Mouse (Mus musculus): ENCODE measurements around the gene Nup107. TPM values are rescaled to one million over a fixed set of nuclear protein-coding genes. Genes with fewer than 3 reads are reported as not detected.
"Not testable (repeated sequence)": the region's sequence is repeated elsewhere in the genome, so short reads cannot be mapped to it uniquely, and the experiment has no call there.

The Nup107 gene
- polyA plus RNA-seq, 1 experiment, result 12.8 TPM

DNA sequence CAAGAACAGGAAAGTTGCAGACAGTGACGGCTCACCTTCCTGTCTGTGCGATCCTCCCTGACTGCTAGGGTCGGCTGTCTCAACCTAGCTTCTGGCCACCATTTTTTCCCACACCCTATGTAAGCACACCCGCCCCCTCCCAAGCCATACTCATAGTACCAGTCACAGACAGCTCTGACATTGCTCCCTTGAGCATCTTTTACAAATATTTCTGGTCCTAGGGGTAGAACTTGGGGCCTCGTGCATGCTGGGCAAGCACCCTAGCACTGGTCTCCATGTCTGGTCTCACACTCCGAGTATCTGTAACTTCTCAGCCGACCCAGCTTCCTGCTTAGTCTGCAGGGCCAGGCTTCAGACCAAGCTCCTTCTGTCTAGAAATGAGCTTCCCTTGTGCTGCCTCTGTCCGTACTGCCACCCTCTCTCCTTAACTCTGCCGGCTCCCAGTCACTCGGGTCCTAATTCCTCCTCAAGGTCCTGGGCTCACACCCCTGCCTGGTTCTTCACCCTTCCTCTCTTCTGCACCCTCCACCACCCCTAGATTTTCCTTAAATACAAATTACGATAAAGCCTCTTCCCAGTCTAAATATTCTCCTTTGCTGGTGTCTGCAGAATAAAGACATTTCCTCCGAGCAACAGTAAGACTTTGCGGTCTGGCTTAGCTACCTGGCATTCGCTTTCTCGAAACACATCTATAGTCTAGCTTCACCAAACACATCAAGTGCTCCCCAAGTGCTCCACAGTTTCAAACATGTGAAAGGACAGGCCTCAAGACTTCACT is 50.6 kb downstream of the Nup107 start:
- Histone ChIP-seq H3K27ac (ENCODE audit: insufficient read depth, low read length) (no peak overlapping the region), H3K4me3 (ENCODE audit: insufficient read depth, low read length) (no peak overlapping the region), H3K4me1 (ENCODE audit: control insufficient read depth, insufficient read depth, low read length) (0 out of 2 replicates have a peak, but pooled peaks cover 1% of the 10 kb centered on the region)
- TF ChIP-seq POLR2A (IDR thresholded peaks at IDR 0.05; ENCODE audit: extremely low read depth, insufficient read depth, low read length), result no peak

DNA sequence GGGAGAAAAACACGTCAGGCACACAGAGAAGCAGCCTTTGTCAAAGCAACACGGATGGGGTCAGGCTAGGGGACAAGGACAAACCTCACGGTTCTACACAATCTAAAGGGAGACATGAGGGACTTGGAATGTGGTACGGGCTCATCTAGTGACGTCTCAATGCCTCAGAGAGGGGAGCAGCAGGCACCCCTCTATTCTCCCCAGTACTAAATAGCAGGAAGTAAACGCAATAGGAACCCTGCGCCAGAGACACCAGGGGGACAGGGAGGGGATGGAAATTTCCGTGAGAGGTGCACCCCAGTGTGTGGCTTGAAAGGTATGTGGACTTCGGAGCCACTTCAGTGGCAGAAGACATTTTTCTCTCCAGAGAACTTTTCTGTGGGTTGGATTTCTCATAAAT is 51.6 kb downstream of the Nup107 start:
- TF ChIP-seq POLR2A (IDR thresholded peaks at IDR 0.05; ENCODE audit: extremely low read depth, insufficient read depth, low read length), result no peak
- no peak for TF ChIP-seq CTCF (IDR thresholded peaks at IDR 0.05; ENCODE audit: extremely low read depth, insufficient read depth, low read length)
- H3K4me1 ChIP-seq (ENCODE audit: control insufficient read depth, insufficient read depth, low read length), result 0 out of 2 replicates have a peak, but pooled peaks cover 1% of the 10 kb centered on the region
- H3K27ac ChIP-seq (ENCODE audit: insufficient read depth, low read length), result no peak overlapping the region
- no peak overlapping the region for H3K4me3 ChIP-seq (ENCODE audit: insufficient read depth, low read length)

DNA sequence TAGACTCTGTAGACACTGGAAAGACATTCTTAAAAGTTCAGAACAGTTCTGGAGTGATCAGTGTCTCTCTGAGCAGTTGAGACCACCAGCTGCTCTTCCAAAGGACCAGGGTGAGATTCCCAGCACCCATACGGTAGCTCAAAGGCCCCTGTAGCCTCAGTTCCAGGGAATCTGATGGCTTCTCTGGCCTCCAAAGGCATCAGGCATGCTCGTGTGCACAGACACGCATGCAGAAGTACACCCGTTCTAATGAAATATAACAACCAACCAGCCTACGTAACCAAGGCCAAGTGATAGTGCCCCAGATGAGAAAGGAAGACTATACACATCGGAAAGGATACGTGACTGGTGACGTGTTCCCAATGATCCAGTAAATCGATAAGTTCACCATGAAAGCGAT is 52.3 kb downstream of the Nup107 start:
- TF ChIP-seq POLR2A (IDR thresholded peaks at IDR 0.05; ENCODE audit: extremely low read depth, insufficient read depth, low read length) (no peak), CTCF (IDR thresholded peaks at IDR 0.05; ENCODE audit: extremely low read depth, insufficient read depth, low read length) (no peak)
- Histone ChIP-seq H3K4me1 (ENCODE audit: control insufficient read depth, insufficient read depth, low read length) (0 out of 2 replicates have a peak, but pooled peaks cover 1% of the 10 kb centered on the region), H3K4me3 (ENCODE audit: insufficient read depth, low read length) (no peak overlapping the region)

DNA sequence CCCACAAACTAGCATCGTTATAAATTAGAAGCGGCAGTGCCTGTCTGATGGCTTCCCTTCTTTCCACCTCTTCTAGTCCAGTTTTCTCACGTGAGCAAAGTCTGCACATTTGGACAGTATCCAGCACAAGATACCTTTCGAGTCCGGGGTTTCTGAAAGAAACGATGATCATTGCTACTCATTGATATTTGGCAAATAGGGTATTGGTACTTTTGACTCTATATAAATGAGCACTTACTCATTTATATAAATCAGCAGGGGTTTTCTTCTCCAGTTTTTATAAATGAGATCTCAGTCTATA is 52.9 kb downstream of the Nup107 start:
- TF ChIP-seq POLR2A (IDR thresholded peaks at IDR 0.05; ENCODE audit: extremely low read depth, insufficient read depth, low read length), result no peak
- TF ChIP-seq CTCF (IDR thresholded peaks at IDR 0.05; ENCODE audit: extremely low read depth, insufficient read depth, low read length), result no peak
- Histone ChIP-seq H3K27ac (ENCODE audit: insufficient read depth, low read length) (no peak overlapping the region), H3K4me1 (ENCODE audit: control insufficient read depth, insufficient read depth, low read length) (0 out of 2 replicates have a peak, but pooled peaks cover 1% of the 10 kb centered on the region), H3K4me3 (ENCODE audit: insufficient read depth, low read length) (no peak overlapping the region)

More for the DNA sequence above, 52.3 kb downstream of the Nup107 start:
- no peak overlapping the region for H3K27ac ChIP-seq (ENCODE audit: insufficient read depth, low read length)

GRCm38 (mm10) chr10:117738928-117739647 is 53.4 kb downstream of the Nup107 start:
- Histone ChIP-seq H3K4me3 (ENCODE audit: insufficient read depth, low read length) (no peak overlapping the region), H3K27ac (ENCODE audit: insufficient read depth, low read length) (no peak overlapping the region), H3K4me1 (ENCODE audit: control insufficient read depth, insufficient read depth, low read length) (0 out of 2 replicates have a peak, but pooled peaks cover 1% of the 10 kb centered on the region)
- TF ChIP-seq POLR2A (IDR thresholded peaks at IDR 0.05; ENCODE audit: extremely low read depth, insufficient read depth, low read length) (no peak), CTCF (IDR thresholded peaks at IDR 0.05; ENCODE audit: extremely low read depth, insufficient read depth, low read length) (no peak)

- no peaks in the 10 kb centered on the region for H3K4me1 ChIP-seq (ENCODE audit: control insufficient read depth, insufficient read depth, low read length)
- no peak overlapping the region for H3K4me3 ChIP-seq (ENCODE audit: insufficient read depth, low read length)
- TF ChIP-seq POLR2A (IDR thresholded peaks at IDR 0.05; ENCODE audit: extremely low read depth, insufficient read depth, low read length), result no peak
- no peak for TF ChIP-seq CTCF (IDR thresholded peaks at IDR 0.05; ENCODE audit: extremely low read depth, insufficient read depth, low read length)
Measured at GRCm38 (mm10) chr10:117738140-117738921, 54.2 kb downstream of the Nup107 start.

DNA sequence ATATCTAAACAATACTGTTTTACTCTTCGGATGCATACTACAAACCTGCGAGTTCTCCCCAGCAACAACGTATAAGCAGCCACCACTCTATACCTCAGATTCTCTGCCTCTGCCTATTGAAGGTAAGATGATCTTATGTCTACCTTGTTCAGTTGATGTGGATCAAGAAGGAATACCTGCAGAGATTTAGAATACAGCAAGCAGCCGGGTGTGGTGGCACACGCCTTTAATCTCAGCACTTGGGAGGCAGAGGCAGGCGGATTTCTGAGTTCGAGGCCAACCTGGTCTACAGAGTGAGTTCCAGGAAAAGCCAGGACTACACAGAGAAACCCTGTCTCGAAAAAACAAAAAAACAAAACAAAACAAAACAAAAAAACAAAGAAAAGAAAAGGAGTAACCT is 55.0 kb downstream of the Nup107 start:
- not testable (repeated sequence) for H3K27ac ChIP-seq (ENCODE audit: insufficient read depth, low read length); H3K4me1 ChIP-seq (ENCODE audit: control insufficient read depth, insufficient read depth, low read length); H3K4me3 ChIP-seq (ENCODE audit: insufficient read depth, low read length)

More at GRCm38 (mm10) chr10:117738140-117738921, 54.2 kb downstream of the Nup107 start:
- no peak overlapping the region for H3K27ac ChIP-seq (ENCODE audit: insufficient read depth, low read length)

DNA sequence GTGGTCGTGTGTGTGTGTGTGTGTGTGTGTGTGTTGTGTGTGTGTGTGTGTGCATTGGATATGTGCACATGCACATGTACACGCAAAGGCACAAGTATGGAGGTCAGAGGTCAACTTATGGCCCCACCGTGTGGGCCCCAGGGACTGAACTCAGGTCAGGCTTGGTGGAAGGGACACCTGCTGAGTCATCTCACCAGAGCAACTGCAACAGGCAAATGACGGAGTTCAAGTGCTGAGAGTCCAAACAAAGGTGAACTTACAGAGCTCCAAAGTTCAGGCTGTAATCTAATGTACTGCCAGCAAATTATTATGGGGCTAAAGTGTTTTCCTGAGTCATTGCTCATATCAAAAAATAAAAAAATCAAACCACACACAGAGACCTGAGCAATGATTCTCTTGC is 55.4 kb downstream of the Nup107 start:
- TF ChIP-seq CTCF (IDR thresholded peaks at IDR 0.05; ENCODE audit: extremely low read depth, insufficient read depth, low read length) (no peak), POLR2A (IDR thresholded peaks at IDR 0.05; ENCODE audit: extremely low read depth, insufficient read depth, low read length) (no peak)
- Histone ChIP-seq H3K27ac (ENCODE audit: insufficient read depth, low read length) (no peak overlapping the region), H3K4me1 (ENCODE audit: control insufficient read depth, insufficient read depth, low read length) (no peaks in the 10 kb centered on the region), H3K4me3 (ENCODE audit: insufficient read depth, low read length) (no peak overlapping the region)

GRCm38 (mm10) chr10:117736573-117736972 is 55.9 kb downstream of the Nup107 start:
- Histone ChIP-seq H3K27ac (ENCODE audit: insufficient read depth, low read length) (no peak overlapping the region), H3K4me3 (ENCODE audit: insufficient read depth, low read length) (no peak overlapping the region), H3K4me1 (ENCODE audit: control insufficient read depth, insufficient read depth, low read length) (no peaks in the 10 kb centered on the region)
- TF ChIP-seq POLR2A (IDR thresholded peaks at IDR 0.05; ENCODE audit: extremely low read depth, insufficient read depth, low read length), result no peak
- TF ChIP-seq CTCF (IDR thresholded peaks at IDR 0.05; ENCODE audit: extremely low read depth, insufficient read depth, low read length), result no peak

GRCm38 (mm10) chr10:117735396-117735795 is 57.1 kb downstream of the Nup107 start:
- H3K4me1 ChIP-seq (ENCODE audit: control insufficient read depth, insufficient read depth, low read length); H3K4me3 ChIP-seq (ENCODE audit: insufficient read depth, low read length); H3K27ac ChIP-seq (ENCODE audit: insufficient read depth, low read length): not testable (repeated sequence)

DNA sequence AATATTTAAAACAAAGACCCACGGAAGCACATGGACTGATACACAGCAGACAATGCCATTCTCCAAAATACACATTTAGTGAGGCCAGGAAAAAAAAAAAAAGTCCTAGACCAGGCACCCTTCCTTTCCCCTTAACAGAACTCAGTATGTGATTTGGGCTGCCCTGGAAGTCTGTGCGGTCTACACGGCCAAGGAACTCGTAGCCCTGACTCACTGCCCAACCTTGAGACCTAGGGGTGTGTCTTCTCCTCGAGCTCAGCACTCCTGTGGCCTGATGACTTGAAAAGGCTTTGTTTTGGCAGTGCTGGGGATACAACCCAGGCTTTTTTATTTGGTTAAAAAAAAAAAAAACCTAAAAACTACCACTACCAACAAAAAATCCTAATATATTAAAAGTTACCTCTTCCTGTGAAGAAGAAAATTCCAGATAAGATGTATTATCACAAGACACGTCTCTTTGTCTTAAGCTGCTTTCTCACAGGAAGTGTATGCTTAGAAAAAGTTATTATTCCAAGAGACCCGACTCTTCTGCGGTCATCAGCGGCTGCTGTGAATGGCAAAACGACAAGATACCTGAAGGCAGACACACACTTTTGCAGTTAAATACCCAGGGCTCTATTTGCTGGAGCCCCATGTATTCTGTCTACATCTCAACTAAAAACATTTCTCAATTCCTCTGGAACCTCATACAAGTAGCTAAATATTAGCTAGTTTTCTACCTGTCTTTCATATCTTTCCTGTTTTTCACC is 58.2 kb downstream of the Nup107 start:
- not testable (repeated sequence) for H3K4me3 ChIP-seq (ENCODE audit: insufficient read depth, low read length); H3K4me1 ChIP-seq (ENCODE audit: control insufficient read depth, insufficient read depth, low read length); H3K27ac ChIP-seq (ENCODE audit: insufficient read depth, low read length)

DNA sequence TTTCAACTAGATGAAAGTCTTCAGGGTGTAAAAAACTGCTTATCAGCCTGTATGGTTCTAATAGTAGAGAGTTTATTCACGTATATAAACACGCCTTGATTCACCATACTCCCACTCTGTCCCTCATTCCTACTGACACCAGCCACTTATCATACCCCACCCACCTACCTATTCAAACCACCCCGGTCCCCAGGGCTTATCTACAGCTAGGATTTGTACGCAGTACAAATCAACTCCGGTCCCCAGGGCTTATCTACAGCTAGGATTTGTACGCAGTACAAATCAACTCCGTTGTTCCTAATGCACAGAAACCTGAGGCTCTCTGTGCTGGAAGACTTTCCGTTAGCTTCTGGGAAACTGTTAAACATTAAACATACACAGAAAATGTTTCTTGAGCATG is 58.9 kb downstream of the Nup107 start:
- not testable (repeated sequence) for H3K4me3 ChIP-seq (ENCODE audit: insufficient read depth, low read length); H3K4me1 ChIP-seq (ENCODE audit: control insufficient read depth, insufficient read depth, low read length)

More for the DNA sequence above, 58.9 kb downstream of the Nup107 start:
- not testable (repeated sequence) for H3K27ac ChIP-seq (ENCODE audit: insufficient read depth, low read length)

Measured in cortical plate, adult 2 months (tissue).